ENCODE assay signal across 27 mouse cellular contexts in genomic region chr7:5037026-5037425, GRCm38 (mm10). TPM values are rescaled to one million over a fixed set of nuclear protein-coding genes. Genes with fewer than 3 reads are reported as not detected.
A peak's percentile ranks its signal among the peaks of the same experiment; 100 is the strongest.
DNase-seq lines count a peak whose midpoint lies in the region; ATAC-seq lines count a peak whose summit lies in the region.
"Had no signal": no experiment of that assay in that cellular context is flagged by ENCODE, and none has a peak within 500 bp of the region (broad histone marks: within the 10 kb centered on the region; RNA-seq: fewer than 3 reads in every experiment).

No protein-coding gene starts in this region.

- no peaks in the 10 kb centered on the region for H3K27me3 ChIP-seq in forebrain, embryonic 13.5 days
- no peaks in the 10 kb centered on the region for H3K27me3 ChIP-seq in forebrain, embryonic 14.5 days (replicated peaks; ENCODE audit: control insufficient read depth, insufficient read depth, low read length)
- no peaks in the 10 kb centered on the region for H3K27me3 ChIP-seq in hindbrain, embryonic 14.5 days (ENCODE audit: control insufficient read depth, insufficient read depth, low read length)
- H3K27me3 ChIP-seq in hindbrain, embryonic 16.5 days (replicated peaks; ENCODE audit: control insufficient read depth, insufficient read depth, low read length), result no peaks in the 10 kb centered on the region
- H3K27me3 ChIP-seq in midbrain, embryonic 15.5 days (replicated peaks), result no peaks in the 10 kb centered on the region
- H3K27me3 ChIP-seq in midbrain, embryonic 11.5 days (ENCODE audit: control insufficient read depth, insufficient read depth, low read length), result no peaks in the 10 kb centered on the region
- H3K27me3 ChIP-seq in neural tube, embryonic 14.5 days (ENCODE audit: control insufficient read depth, insufficient read depth, low read length), result no peaks in the 10 kb centered on the region
- H3K27me3 ChIP-seq: forebrain, embryonic 12.5 days; limb, embryonic 12.5 days; Patski had no signal

- no peak overlapping the region for H3K27ac ChIP-seq in forebrain, embryonic 13.5 days
- H3K27ac ChIP-seq in forebrain, embryonic 14.5 days (ENCODE audit: low read depth, low read length), result no peak overlapping the region
- peak overlapping the region; percentile 96; the same call in 1 of the 2 replicates for H3K27ac ChIP-seq in hindbrain, embryonic 14.5 days
- H3K27ac ChIP-seq in hindbrain, embryonic 16.5 days (ENCODE audit: low read depth, low read length), result no peak overlapping the region
- H3K27ac ChIP-seq in midbrain, embryonic 15.5 days, result no peak overlapping the region
- no peak overlapping the region for H3K27ac ChIP-seq in midbrain, embryonic 11.5 days (ENCODE audit: low read depth, low read length)
- no peak overlapping the region for H3K27ac ChIP-seq in neural tube, embryonic 14.5 days (ENCODE audit: low read depth, low read length)

- H3K4me2 ChIP-seq in forebrain, embryonic 13.5 days, result 0 out of 2 replicates have a peak overlapping the region, but pooled peaks have one; percentile 59
- no peak overlapping the region for H3K4me2 ChIP-seq in forebrain, embryonic 14.5 days (ENCODE audit: low read length)
- peak overlapping the region; percentile 64; the same call in 1 of the 2 replicates for H3K4me2 ChIP-seq in hindbrain, embryonic 14.5 days (replicated peaks)
- no peak overlapping the region; the same call in 1 of the 2 replicates for H3K4me2 ChIP-seq in hindbrain, embryonic 16.5 days (ENCODE audit: low read length)
- H3K4me2 ChIP-seq in midbrain, embryonic 15.5 days, result peak overlapping the region; percentile 58
- H3K4me2 ChIP-seq in midbrain, embryonic 11.5 days, result no peak overlapping the region
- 0 out of 2 replicates have a peak overlapping the region, but pooled peaks have one; percentile 43 for H3K4me2 ChIP-seq in neural tube, embryonic 14.5 days (ENCODE audit: low read depth, low read length)

- H3K4me3 ChIP-seq in forebrain, embryonic 13.5 days, result no peak overlapping the region
- no peak overlapping the region for H3K4me3 ChIP-seq in forebrain, embryonic 14.5 days (ENCODE audit: low read depth, low read length)
- 0 out of 2 replicates have a peak overlapping the region, but pooled peaks have one; percentile 51 for H3K4me3 ChIP-seq in hindbrain, embryonic 14.5 days (replicated peaks; ENCODE audit: low read length)
- no peak overlapping the region for H3K4me3 ChIP-seq in hindbrain, embryonic 16.5 days (ENCODE audit: low read length)
- no peak overlapping the region for H3K4me3 ChIP-seq in midbrain, embryonic 15.5 days
- no peak overlapping the region for H3K4me3 ChIP-seq in midbrain, embryonic 11.5 days (ENCODE audit: low read depth, low read length)
- no peak overlapping the region for H3K4me3 ChIP-seq in neural tube, embryonic 14.5 days (ENCODE audit: low read depth, low read length)

- no peak for DNase-seq in forebrain, embryonic 14.5 days (ENCODE audit: low spot score)
- no peak for DNase-seq in hindbrain, embryonic 14.5 days (ENCODE audit: low spot score)
- DNase-seq in midbrain, embryonic 11.5 days (ENCODE audit: low spot score, missing footprints), result no peak
- DNase-seq in layer of hippocampus, adult 9-11 months, result no peak
- DNase-seq: adrenal gland, adult 8-10 months; cerebellum, adult 18-20 months; gastrocnemius, postnatal 14 days; heart, postnatal 10 days; kidney, postnatal 25 days; layer of hippocampus, postnatal 36 days; lung, adult 2 months; lung, postnatal 14 days; retina, postnatal 1 day; right cerebral cortex, postnatal 25 days; spleen, adult 18-20 months had no signal

- no peak for ATAC-seq in forebrain, embryonic 13.5 days
- no peak for ATAC-seq in forebrain, embryonic 14.5 days
- no peak for ATAC-seq in hindbrain, embryonic 14.5 days (ENCODE audit: low FRiP score)
- ATAC-seq in hindbrain, embryonic 16.5 days, result no peak
- no peak for ATAC-seq in midbrain, embryonic 15.5 days (replicated peaks)
- ATAC-seq in midbrain, embryonic 11.5 days (ENCODE audit: low FRiP score), result no peak
- no peak for ATAC-seq in neural tube, embryonic 14.5 days (ENCODE audit: low read depth)

- 91% methylated on average over 7 of the region's 7 CpGs for WGBS in forebrain, embryonic 13.5 days
- WGBS in forebrain, embryonic 14.5 days, result 90% methylated on average over 7 of the region's 7 CpGs
- WGBS in hindbrain, embryonic 14.5 days, result 90% methylated on average over 7 of the region's 7 CpGs
- WGBS in hindbrain, embryonic 16.5 days, result 94% methylated on average over 7 of the region's 7 CpGs
- WGBS in midbrain, embryonic 15.5 days, result 95% methylated on average over 7 of the region's 7 CpGs
- 94% methylated on average over 7 of the region's 7 CpGs for WGBS in midbrain, embryonic 11.5 days
- 96% methylated on average over 7 of the region's 7 CpGs for WGBS in neural tube, embryonic 14.5 days

- H3K36me3 ChIP-seq in forebrain, embryonic 13.5 days (ENCODE audit: poor library complexity, severe bottlenecking), result peaks cover 48% of the 10 kb centered on the region
- H3K36me3 ChIP-seq in forebrain, embryonic 14.5 days (ENCODE audit: control insufficient read depth, insufficient read depth, low read length), result peaks cover 32% of the 10 kb centered on the region
- H3K36me3 ChIP-seq in hindbrain, embryonic 14.5 days (replicated peaks; ENCODE audit: control insufficient read depth, insufficient read depth), result peaks cover 43% of the 10 kb centered on the region
- H3K36me3 ChIP-seq in hindbrain, embryonic 16.5 days (ENCODE audit: control insufficient read depth, insufficient read depth, low read length), result peaks cover 24% of the 10 kb centered on the region
- H3K36me3 ChIP-seq in midbrain, embryonic 15.5 days (replicated peaks), result peaks cover 30% of the 10 kb centered on the region
- peaks cover 32% of the 10 kb centered on the region for H3K36me3 ChIP-seq in midbrain, embryonic 11.5 days (ENCODE audit: control insufficient read depth, insufficient read depth, low read length)
- peaks cover 17% of the 10 kb centered on the region for H3K36me3 ChIP-seq in neural tube, embryonic 14.5 days (ENCODE audit: control insufficient read depth, insufficient read depth, low read length)

- peaks cover 9% of the 10 kb centered on the region; the same call in 1 of the 2 replicates for H3K4me1 ChIP-seq in forebrain, embryonic 13.5 days
- 0 out of 2 replicates have a peak, but pooled peaks cover 8% of the 10 kb centered on the region for H3K4me1 ChIP-seq in forebrain, embryonic 14.5 days (ENCODE audit: control insufficient read depth, insufficient read depth, low read length)
- peaks cover 13% of the 10 kb centered on the region; the same call in 1 of the 2 replicates for H3K4me1 ChIP-seq in hindbrain, embryonic 14.5 days (replicated peaks; ENCODE audit: control insufficient read depth, insufficient read depth, low read length)
- H3K4me1 ChIP-seq in hindbrain, embryonic 16.5 days (ENCODE audit: control insufficient read depth, insufficient read depth, low read depth, low read length), result peaks cover 5% of the 10 kb centered on the region; the same call in 1 of the 2 replicates
- peaks cover 19% of the 10 kb centered on the region for H3K4me1 ChIP-seq in midbrain, embryonic 15.5 days
- H3K4me1 ChIP-seq in midbrain, embryonic 11.5 days (ENCODE audit: control insufficient read depth, insufficient read depth, low read length), result peaks cover 8% of the 10 kb centered on the region
- peaks cover 9% of the 10 kb centered on the region; the same call in 1 of the 2 replicates for H3K4me1 ChIP-seq in neural tube, embryonic 14.5 days (ENCODE audit: control insufficient read depth, insufficient read depth, low read length)

- no peak overlapping the region for H3K9ac ChIP-seq in forebrain, embryonic 13.5 days
- no peak overlapping the region for H3K9ac ChIP-seq in forebrain, embryonic 14.5 days (ENCODE audit: low read length)
- no peak overlapping the region for H3K9ac ChIP-seq in hindbrain, embryonic 14.5 days
- no peak overlapping the region for H3K9ac ChIP-seq in hindbrain, embryonic 16.5 days (ENCODE audit: low read depth, low read length)
- H3K9ac ChIP-seq in midbrain, embryonic 15.5 days, result no peak overlapping the region
- H3K9ac ChIP-seq in midbrain, embryonic 11.5 days (ENCODE audit: low read length), result no peak overlapping the region
- H3K9ac ChIP-seq in neural tube, embryonic 14.5 days (replicated peaks; ENCODE audit: low read depth, low read length), result no peak overlapping the region
- H3K9ac ChIP-seq: limb, embryonic 12.5 days had no signal

- H3K9me3 ChIP-seq in forebrain, embryonic 13.5 days (replicated peaks), result no peaks in the 10 kb centered on the region
- H3K9me3 ChIP-seq in forebrain, embryonic 14.5 days (replicated peaks; ENCODE audit: control insufficient read depth, low read length), result no peaks in the 10 kb centered on the region
- no peaks in the 10 kb centered on the region for H3K9me3 ChIP-seq in hindbrain, embryonic 14.5 days (ENCODE audit: control insufficient read depth, low read length)
- H3K9me3 ChIP-seq in hindbrain, embryonic 16.5 days (ENCODE audit: control insufficient read depth, low read length), result peaks cover under 1% of the 10 kb centered on the region; the same call in 1 of the 2 replicates
- no peaks in the 10 kb centered on the region for H3K9me3 ChIP-seq in midbrain, embryonic 15.5 days
- H3K9me3 ChIP-seq in midbrain, embryonic 11.5 days (ENCODE audit: control insufficient read depth, low read length), result no peaks in the 10 kb centered on the region
- no peaks in the 10 kb centered on the region for H3K9me3 ChIP-seq in neural tube, embryonic 14.5 days (ENCODE audit: control insufficient read depth, low read length)

RNA-seq across cellular contexts. Expression of gene Zfp784, which starts 1.2 kb away (rescaled TPM):
- 5.6 and 8.4 TPM in 2 replicates for polyA plus RNA-seq in forebrain, embryonic 13.5 days (2015; fragmentation: Nextera tagmentation; extraction: Ambion mirVana)
- 6.2 and 6.3 TPM in 2 replicates for polyA plus RNA-seq in forebrain, embryonic 14.5 days (2014; fragmentation: Nextera tagmentation; extraction: Ambion mirVana)
- 7.0 and 8.9 TPM in 2 replicates for polyA plus RNA-seq in hindbrain, embryonic 14.5 days (2014; fragmentation: Nextera tagmentation; extraction: Ambion mirVana)
- polyA plus RNA-seq in hindbrain, embryonic 16.5 days (2015; fragmentation: Nextera tagmentation; extraction: Ambion mirVana), result 9.7 and 10.2 TPM in 2 replicates
- polyA plus RNA-seq in midbrain, embryonic 15.5 days (2015; fragmentation: Nextera tagmentation; extraction: Ambion mirVana), result 12.3 and 13.5 TPM in 2 replicates
- 3.3 and 3.6 TPM in 2 replicates for polyA plus RNA-seq in midbrain, embryonic 11.5 days (2014; fragmentation: Nextera tagmentation; extraction: Ambion mirVana)
- polyA plus RNA-seq in neural tube, embryonic 14.5 days (2014; fragmentation: Nextera tagmentation; extraction: Ambion mirVana), result 6.6 and 8.5 TPM in 2 replicates

RNA-seq across cellular contexts. Expression of gene 4632433K11Rik, which starts 3.1 kb away (rescaled TPM):
- polyA plus RNA-seq in forebrain, embryonic 13.5 days (2015; fragmentation: Nextera tagmentation; extraction: Ambion mirVana), result not detected in 2 replicates
- polyA plus RNA-seq in forebrain, embryonic 14.5 days (2014; fragmentation: Nextera tagmentation; extraction: Ambion mirVana), result not detected in 2 replicates
- polyA plus RNA-seq in hindbrain, embryonic 14.5 days (2014; fragmentation: Nextera tagmentation; extraction: Ambion mirVana), result not detected in 2 replicates
- not detected in 2 replicates for polyA plus RNA-seq in hindbrain, embryonic 16.5 days (2015; fragmentation: Nextera tagmentation; extraction: Ambion mirVana)
- polyA plus RNA-seq in midbrain, embryonic 15.5 days (2015; fragmentation: Nextera tagmentation; extraction: Ambion mirVana), result not detected in 2 replicates
- 0.33 TPM in 1 of 2 replicates, not detected in the other for polyA plus RNA-seq in midbrain, embryonic 11.5 days (2014; fragmentation: Nextera tagmentation; extraction: Ambion mirVana)
- not detected in 2 replicates for polyA plus RNA-seq in neural tube, embryonic 14.5 days (2014; fragmentation: Nextera tagmentation; extraction: Ambion mirVana)
- polyA plus RNA-seq: forebrain, embryonic 12.5 days; intestine, postnatal 0 days; kidney, embryonic 14.5 days; limb, embryonic 12.5 days; liver, embryonic 11.5 days; lung, adult 2 months; Patski; thymus, postnatal 0 days; urinary bladder, adult 2 months had no signal

RNA-seq across cellular contexts. Expression of gene Zfp580, which starts 14.3 kb away (rescaled TPM):
- 45.3 and 45.6 TPM in 2 replicates for polyA plus RNA-seq in forebrain, embryonic 13.5 days (2015; fragmentation: Nextera tagmentation; extraction: Ambion mirVana)
- polyA plus RNA-seq in forebrain, embryonic 14.5 days (2014; fragmentation: Nextera tagmentation; extraction: Ambion mirVana), result 54.5 and 64.9 TPM in 2 replicates
- polyA plus RNA-seq in hindbrain, embryonic 14.5 days (2014; fragmentation: Nextera tagmentation; extraction: Ambion mirVana), result 105 and 110 TPM in 2 replicates
- 103 and 108 TPM in 2 replicates for polyA plus RNA-seq in hindbrain, embryonic 16.5 days (2015; fragmentation: Nextera tagmentation; extraction: Ambion mirVana)
- polyA plus RNA-seq in midbrain, embryonic 15.5 days (2015; fragmentation: Nextera tagmentation; extraction: Ambion mirVana), result 106 and 110 TPM in 2 replicates
- 34.1 and 47.6 TPM in 2 replicates for polyA plus RNA-seq in midbrain, embryonic 11.5 days (2014; fragmentation: Nextera tagmentation; extraction: Ambion mirVana)
- polyA plus RNA-seq in neural tube, embryonic 14.5 days (2014; fragmentation: Nextera tagmentation; extraction: Ambion mirVana), result 102 and 111 TPM in 2 replicates

RNA-seq across cellular contexts. Expression of gene Ccdc106, which starts 16.7 kb away (rescaled TPM):
- 17.0 and 19.7 TPM in 2 replicates for polyA plus RNA-seq in forebrain, embryonic 13.5 days (2015; fragmentation: Nextera tagmentation; extraction: Ambion mirVana)
- polyA plus RNA-seq in forebrain, embryonic 14.5 days (2014; fragmentation: Nextera tagmentation; extraction: Ambion mirVana), result 36.1 and 45.5 TPM in 2 replicates
- 53.3 and 60.1 TPM in 2 replicates for polyA plus RNA-seq in hindbrain, embryonic 14.5 days (2014; fragmentation: Nextera tagmentation; extraction: Ambion mirVana)
- 67.3 and 74.5 TPM in 2 replicates for polyA plus RNA-seq in hindbrain, embryonic 16.5 days (2015; fragmentation: Nextera tagmentation; extraction: Ambion mirVana)
- polyA plus RNA-seq in midbrain, embryonic 15.5 days (2015; fragmentation: Nextera tagmentation; extraction: Ambion mirVana), result 64.9 and 67.8 TPM in 2 replicates
- polyA plus RNA-seq in midbrain, embryonic 11.5 days (2014; fragmentation: Nextera tagmentation; extraction: Ambion mirVana), result 4.0 and 5.0 TPM in 2 replicates
- polyA plus RNA-seq in neural tube, embryonic 14.5 days (2014; fragmentation: Nextera tagmentation; extraction: Ambion mirVana), result 53.6 and 64.8 TPM in 2 replicates
- polyA plus RNA-seq: thymus, postnatal 0 days had no signal

RNA-seq across cellular contexts. Expression of gene Zfp865, which starts 16.9 kb away (rescaled TPM):
- polyA plus RNA-seq in forebrain, embryonic 13.5 days (2015; fragmentation: Nextera tagmentation; extraction: Ambion mirVana), result 5.1 and 5.4 TPM in 2 replicates
- 5.4 and 5.9 TPM in 2 replicates for polyA plus RNA-seq in forebrain, embryonic 14.5 days (2014; fragmentation: Nextera tagmentation; extraction: Ambion mirVana)
- polyA plus RNA-seq in hindbrain, embryonic 14.5 days (2014; fragmentation: Nextera tagmentation; extraction: Ambion mirVana), result 6.6 and 7.2 TPM in 2 replicates
- polyA plus RNA-seq in hindbrain, embryonic 16.5 days (2015; fragmentation: Nextera tagmentation; extraction: Ambion mirVana), result 5.8 and 6.9 TPM in 2 replicates
- 8.0 and 8.4 TPM in 2 replicates for polyA plus RNA-seq in midbrain, embryonic 15.5 days (2015; fragmentation: Nextera tagmentation; extraction: Ambion mirVana)
- 4.8 and 5.1 TPM in 2 replicates for polyA plus RNA-seq in midbrain, embryonic 11.5 days (2014; fragmentation: Nextera tagmentation; extraction: Ambion mirVana)
- polyA plus RNA-seq in neural tube, embryonic 14.5 days (2014; fragmentation: Nextera tagmentation; extraction: Ambion mirVana), result 5.9 and 6.8 TPM in 2 replicates

Comparison
In these comparisons a context has a peak if more than half of its experiments do, and no peak if none do; other contexts are left out.
1. H3K4me2 ChIP-seq: peak in forebrain, embryonic 13.5 days (single experiment), hindbrain, embryonic 14.5 days (single experiment), midbrain, embryonic 15.5 days (single experiment) and neural tube, embryonic 14.5 days (single experiment); none in forebrain, embryonic 14.5 days (single experiment), hindbrain, embryonic 16.5 days (single experiment) and midbrain, embryonic 11.5 days (single experiment).